Mouse (Mus musculus): ENCODE measurements around the gene Rd3. TPM values are rescaled to one million over a fixed set of nuclear protein-coding genes. Genes with fewer than 3 reads are reported as not detected.

Rd3 gene
- polyA plus RNA-seq, 1 experiment = not detected

DNA sequence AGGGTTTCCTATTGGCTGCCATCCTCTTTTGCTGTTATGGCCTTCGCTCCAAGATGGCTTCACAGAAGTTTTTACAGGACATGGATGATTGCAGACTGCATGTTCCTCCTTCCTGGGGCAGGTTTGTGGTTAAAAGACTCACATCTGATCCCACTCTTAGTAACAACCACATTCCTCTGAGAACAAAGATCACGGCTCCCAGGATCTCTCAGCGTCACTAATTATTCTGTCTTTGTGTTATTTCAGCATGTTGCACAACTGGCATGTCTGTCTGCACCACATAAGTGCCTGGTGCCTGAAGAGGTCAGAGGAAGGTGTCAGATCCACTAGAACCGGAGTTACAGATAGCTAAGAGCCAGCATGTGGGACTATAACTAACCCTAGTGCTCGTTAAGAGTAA is 7.2 kb upstream of the Rd3 start:
- Histone ChIP-seq H3K4me1 (ENCODE audit: control insufficient read depth, insufficient read depth, low read length) (no peaks in the 10 kb centered on the region), H3K27ac (ENCODE audit: control insufficient read depth, insufficient read depth, low read depth, low read length, poor library complexity) (no peak overlapping the region), H3K4me3 (replicated peaks; ENCODE audit: control insufficient read depth, low read depth, low read length) (no peak overlapping the region)
- TF ChIP-seq POLR2A (IDR thresholded peaks at IDR 0.05; ENCODE audit: borderline replicate concordance, control insufficient read depth, low read depth, low read length) (no peak), CTCF (IDR thresholded peaks at IDR 0.05; ENCODE audit: control insufficient read depth, insufficient read depth, low read length) (no peak)
- 76% methylated on average over 5 of the region's 5 CpGs for WGBS

DNA sequence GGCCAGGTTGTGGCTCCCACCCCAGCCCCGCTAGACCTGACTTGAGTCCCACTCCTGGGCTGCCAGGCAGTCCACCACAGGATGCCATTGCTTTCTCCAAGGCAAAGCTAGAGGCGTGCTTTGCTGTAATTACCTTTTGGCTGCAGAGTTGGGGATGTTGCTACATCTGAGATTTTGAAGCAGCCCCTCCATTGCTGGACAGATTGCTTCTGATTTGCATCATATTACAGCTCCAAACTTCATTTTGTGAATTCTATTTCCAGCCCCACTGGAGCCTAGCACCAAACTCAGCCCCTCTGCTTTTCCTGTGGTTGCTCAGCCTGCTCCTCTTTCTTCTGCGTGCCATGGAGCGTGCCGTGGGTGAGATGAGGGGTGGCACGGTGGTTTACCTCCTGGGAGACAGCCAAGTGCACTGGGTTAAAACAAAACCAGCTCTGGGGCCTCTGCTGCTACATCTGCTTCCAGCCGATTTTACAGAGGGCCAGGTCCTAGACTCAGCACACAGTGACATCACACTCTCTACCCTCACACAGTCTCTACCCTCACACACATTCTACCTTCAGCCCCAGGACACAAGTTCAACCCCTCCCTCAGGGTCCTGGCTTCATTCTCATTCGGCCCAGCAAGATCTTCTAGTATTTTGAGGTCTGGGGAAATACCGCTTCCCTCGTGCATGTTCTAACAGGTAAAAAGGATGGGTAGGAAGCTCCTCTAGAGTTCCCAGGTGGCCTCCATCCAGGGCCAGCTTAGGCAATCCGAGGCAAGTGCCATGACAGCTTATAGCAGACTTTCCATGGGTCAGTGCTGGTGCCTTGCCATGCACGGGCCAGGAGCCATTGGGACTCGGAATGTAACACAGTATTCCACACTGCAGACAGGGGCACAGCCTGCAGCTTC is 2.4 kb upstream of the Rd3 start:
- 38% methylated on average over 13 of the region's 13 CpGs for WGBS
- no peak for TF ChIP-seq CTCF (IDR thresholded peaks at IDR 0.05; ENCODE audit: control insufficient read depth, insufficient read depth, low read length)
- TF ChIP-seq POLR2A (IDR thresholded peaks at IDR 0.05; ENCODE audit: borderline replicate concordance, control insufficient read depth, low read depth, low read length) = no peak

GRCm38 (mm10) chr1:191981426-191982102 is 4.4 kb downstream of the Rd3 start:
- WGBS = 56% methylated on average over 6 of the region's 6 CpGs
- Histone ChIP-seq H3K4me1 (ENCODE audit: control insufficient read depth, insufficient read depth, low read length) (no peaks in the 10 kb centered on the region), H3K27ac (ENCODE audit: control insufficient read depth, insufficient read depth, low read depth, low read length, poor library complexity) (no peak overlapping the region), H3K4me3 (replicated peaks; ENCODE audit: control insufficient read depth, low read depth, low read length) (no peak overlapping the region)
- TF ChIP-seq CTCF (IDR thresholded peaks at IDR 0.05; ENCODE audit: control insufficient read depth, insufficient read depth, low read length) (no peak), POLR2A (IDR thresholded peaks at IDR 0.05; ENCODE audit: borderline replicate concordance, control insufficient read depth, low read depth, low read length) (no peak)

More for the DNA sequence above, 2.4 kb upstream of the Rd3 start:
- Histone ChIP-seq H3K4me1 (ENCODE audit: control insufficient read depth, insufficient read depth, low read length) (no peaks in the 10 kb centered on the region), H3K27ac (ENCODE audit: control insufficient read depth, insufficient read depth, low read depth, low read length, poor library complexity) (no peak overlapping the region), H3K4me3 (replicated peaks; ENCODE audit: control insufficient read depth, low read depth, low read length) (no peak overlapping the region)

DNA sequence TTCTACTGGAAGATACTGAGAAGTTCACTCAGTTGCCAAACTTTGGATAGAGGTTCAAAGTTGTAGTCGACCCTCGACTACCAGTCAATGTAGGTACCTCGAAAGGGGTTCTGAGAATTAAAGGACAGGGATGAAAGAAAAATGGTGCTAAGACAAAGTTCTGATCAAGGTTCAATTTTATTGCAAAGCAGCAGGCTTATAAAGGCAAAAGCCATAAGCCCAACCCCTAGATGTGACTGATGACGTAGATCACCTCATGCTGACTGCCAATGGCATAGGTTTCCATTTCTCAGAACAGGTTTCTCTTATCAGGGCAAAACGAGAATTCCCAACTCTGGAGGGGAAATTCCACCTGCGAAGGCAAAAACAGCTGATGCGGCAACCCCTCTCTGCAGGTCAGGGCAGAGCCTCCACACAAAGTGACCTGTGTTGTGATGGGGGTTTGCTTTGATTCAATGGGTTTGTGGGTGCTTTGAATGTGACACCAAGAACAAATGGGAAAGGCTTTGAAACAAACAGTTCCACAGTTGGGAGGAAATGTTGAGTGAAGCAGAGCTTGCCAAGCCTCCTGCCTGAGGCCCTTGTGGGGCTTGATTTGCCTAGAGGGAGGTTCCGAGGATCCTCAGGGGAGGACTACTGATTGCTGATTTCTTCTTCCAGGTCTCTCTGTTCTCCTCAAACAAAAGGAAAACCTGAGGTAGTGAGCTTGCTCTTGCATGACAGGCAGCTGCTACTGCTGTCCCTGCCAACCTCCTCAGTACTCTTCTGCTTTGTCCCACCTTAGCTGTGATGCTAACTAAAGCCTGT is 9.7 kb downstream of the Rd3 start:
- Histone ChIP-seq H3K4me3 (replicated peaks; ENCODE audit: control insufficient read depth, low read depth, low read length) (no peak overlapping the region), H3K27ac (ENCODE audit: control insufficient read depth, insufficient read depth, low read depth, low read length, poor library complexity) (no peak overlapping the region), H3K4me1 (ENCODE audit: control insufficient read depth, insufficient read depth, low read length) (no peaks in the 10 kb centered on the region; the same call in 1 of the 2 replicates)
- no peak for TF ChIP-seq CTCF (IDR thresholded peaks at IDR 0.05; ENCODE audit: control insufficient read depth, insufficient read depth, low read length)
- TF ChIP-seq POLR2A (IDR thresholded peaks at IDR 0.05; ENCODE audit: borderline replicate concordance, control insufficient read depth, low read depth, low read length) = no peak
- 72% methylated on average over 8 of the region's 8 CpGs for WGBS

DNA sequence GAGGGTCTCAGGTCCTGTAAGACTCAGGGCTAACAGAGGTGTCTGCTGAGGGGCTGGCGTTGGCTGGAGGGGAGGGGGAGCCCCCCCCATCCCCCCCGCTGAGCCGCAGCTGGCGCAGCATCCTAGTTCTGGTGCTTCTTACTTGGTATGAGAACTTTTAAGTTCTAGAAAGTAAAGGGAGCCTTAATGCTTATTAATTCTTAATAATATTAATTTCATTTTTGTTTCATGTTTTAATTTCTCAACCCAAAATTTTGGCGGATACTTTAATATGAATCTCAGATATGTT is 10.3 kb downstream of the Rd3 start:
- no peak for TF ChIP-seq POLR2A (IDR thresholded peaks at IDR 0.05; ENCODE audit: borderline replicate concordance, control insufficient read depth, low read depth, low read length)
- TF ChIP-seq CTCF (IDR thresholded peaks at IDR 0.05; ENCODE audit: control insufficient read depth, insufficient read depth, low read length) = no peak
- H3K27ac ChIP-seq (ENCODE audit: control insufficient read depth, insufficient read depth, low read depth, low read length, poor library complexity) = no peak overlapping the region

DNA sequence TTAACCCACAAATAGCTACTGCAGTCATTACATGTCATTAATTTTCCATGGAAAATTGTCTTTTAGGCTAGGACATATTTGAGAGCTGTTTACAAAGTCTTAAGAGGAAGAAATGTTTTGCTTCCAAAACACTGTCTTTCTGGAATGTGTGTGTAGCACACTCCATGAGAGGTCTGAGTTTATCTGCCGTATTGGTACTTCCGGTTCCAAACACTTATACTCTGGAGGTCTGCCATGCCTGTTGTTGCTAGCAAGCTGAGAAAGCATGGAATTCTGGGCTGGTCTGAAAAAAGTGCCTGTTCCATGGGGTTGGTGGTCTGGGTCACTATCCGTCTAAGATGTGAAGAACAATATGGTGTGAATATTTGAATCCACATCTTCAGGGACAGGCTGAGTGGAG is 11.5 kb downstream of the Rd3 start:
- TF ChIP-seq POLR2A (IDR thresholded peaks at IDR 0.05; ENCODE audit: borderline replicate concordance, control insufficient read depth, low read depth, low read length) (no peak), CTCF (IDR thresholded peaks at IDR 0.05; ENCODE audit: control insufficient read depth, insufficient read depth, low read length) (no peak)
- H3K4me3 ChIP-seq (replicated peaks; ENCODE audit: control insufficient read depth, low read depth, low read length) = no peak overlapping the region
- no peaks in the 10 kb centered on the region; the same call in 1 of the 2 replicates for H3K4me1 ChIP-seq (ENCODE audit: control insufficient read depth, insufficient read depth, low read length)
- no peak overlapping the region for H3K27ac ChIP-seq (ENCODE audit: control insufficient read depth, insufficient read depth, low read depth, low read length, poor library complexity)
- WGBS = 80% methylated on average over 3 of the region's 3 CpGs

More for the DNA sequence above, 10.3 kb downstream of the Rd3 start:
- 72% methylated on average over 5 of the region's 5 CpGs for WGBS
- no peak overlapping the region for H3K4me3 ChIP-seq (replicated peaks; ENCODE audit: control insufficient read depth, low read depth, low read length)
- no peaks in the 10 kb centered on the region; the same call in 1 of the 2 replicates for H3K4me1 ChIP-seq (ENCODE audit: control insufficient read depth, insufficient read depth, low read length)

DNA sequence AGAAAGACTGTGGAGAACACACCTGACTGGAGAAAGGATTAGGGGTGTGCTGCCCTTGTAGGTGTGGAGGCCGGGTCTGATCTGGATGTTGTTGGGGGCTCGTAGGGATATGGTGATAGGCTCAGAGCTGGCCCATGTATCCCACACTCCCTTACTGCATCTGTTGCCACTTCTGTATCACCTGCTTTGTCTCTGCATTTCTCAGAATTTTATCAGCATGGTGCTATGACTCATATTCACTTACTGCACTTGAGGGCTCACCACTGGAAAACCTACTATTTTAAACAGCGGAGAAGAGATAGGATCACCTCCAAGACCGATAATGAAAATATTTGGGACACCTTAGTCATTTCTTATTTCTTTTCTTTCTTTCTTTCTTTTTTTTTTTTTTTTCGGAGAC is 11.9 kb downstream of the Rd3 start:
- no peak overlapping the region for H3K4me3 ChIP-seq (replicated peaks; ENCODE audit: control insufficient read depth, low read depth, low read length)
- whole genome bisulfite sequencing = 74% methylated on average over 5 of the region's 5 CpGs
- TF ChIP-seq CTCF (IDR thresholded peaks at IDR 0.05; ENCODE audit: control insufficient read depth, insufficient read depth, low read length) (no peak), POLR2A (IDR thresholded peaks at IDR 0.05; ENCODE audit: borderline replicate concordance, control insufficient read depth, low read depth, low read length) (no peak)
- H3K27ac ChIP-seq (ENCODE audit: control insufficient read depth, insufficient read depth, low read depth, low read length, poor library complexity) = no peak overlapping the region
- H3K4me1 ChIP-seq (ENCODE audit: control insufficient read depth, insufficient read depth, low read length) = no peaks in the 10 kb centered on the region; the same call in 1 of the 2 replicates

- WGBS = under 1% methylated on average over 22 of the region's 22 CpGs
- peak; percentile 78; the same call in 1 of the 2 replicates for TF ChIP-seq POLR2A (IDR thresholded peaks at IDR 0.05; ENCODE audit: borderline replicate concordance, control insufficient read depth, low read depth, low read length)
- TF ChIP-seq CTCF (IDR thresholded peaks at IDR 0.05; ENCODE audit: control insufficient read depth, insufficient read depth, low read length) = no peak
- peak overlapping the region; percentile 86 for H3K27ac ChIP-seq (ENCODE audit: control insufficient read depth, insufficient read depth, low read depth, low read length, poor library complexity)
Observed at GRCm38 (mm10) chr1:191989994-191990393, 12.8 kb downstream of the Rd3 start.

More at GRCm38 (mm10) chr1:191989994-191990393, 12.8 kb downstream of the Rd3 start:
- Histone ChIP-seq H3K4me3 (replicated peaks; ENCODE audit: control insufficient read depth, low read depth, low read length) (peak overlapping the region; percentile 84), H3K4me1 (ENCODE audit: control insufficient read depth, insufficient read depth, low read length) (no peaks in the 10 kb centered on the region; the same call in 1 of the 2 replicates)
